Comparison of ENCODE assay signal across 25 mouse cellular contexts in the genomic region with DNA sequence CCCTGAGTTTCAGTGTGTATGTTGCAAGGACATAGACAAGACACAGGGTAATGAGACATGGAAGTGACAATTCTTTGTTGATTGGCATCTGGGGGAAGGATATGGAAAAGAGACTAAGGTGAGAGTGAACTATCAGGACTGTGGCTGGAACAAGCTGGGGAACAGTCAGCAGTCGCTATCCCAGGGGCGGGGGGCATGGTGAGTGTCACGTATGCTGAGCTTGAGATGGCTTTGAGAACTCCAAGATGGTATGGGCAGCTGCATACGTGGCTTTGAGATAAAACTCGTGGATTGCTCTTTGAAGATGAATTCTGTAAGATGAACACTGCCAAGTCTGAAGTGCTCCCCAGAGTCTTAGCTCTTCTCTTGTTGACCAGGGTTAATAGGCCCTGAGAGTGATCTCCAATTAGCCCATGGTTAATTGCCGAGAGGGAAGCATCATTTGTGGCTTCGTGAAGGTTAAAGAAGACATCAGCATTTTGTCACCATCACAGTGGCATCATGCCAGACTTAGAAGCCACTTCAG. TPM values are rescaled to one million over a fixed set of nuclear protein-coding genes. Genes with fewer than 3 reads are reported as not detected.
"Had no signal": no experiment of that assay in that cellular context is flagged by ENCODE, and none has a peak within 500 bp of the region (broad histone marks: within the 10 kb centered on the region; RNA-seq: fewer than 3 reads in every experiment).

No protein-coding gene starts in this region.

- H3K27me3 ChIP-seq: heart, embryonic 13.5 days; heart, embryonic 15.5 days; kidney, embryonic 15.5 days; limb, embryonic 13.5 days had no signal

- H3K27ac ChIP-seq: heart, adult 2 months; heart, embryonic 13.5 days; heart, embryonic 15.5 days; hindbrain, embryonic 14.5 days; kidney, embryonic 15.5 days; kidney, postnatal 0 days; limb, embryonic 13.5 days had no signal

- H3K9me3 ChIP-seq: heart, embryonic 13.5 days; heart, embryonic 15.5 days; kidney, embryonic 15.5 days; limb, embryonic 13.5 days had no signal

- H3K4me2 ChIP-seq: heart, embryonic 11.5 days; heart, embryonic 13.5 days; heart, embryonic 15.5 days; hindbrain, embryonic 14.5 days; kidney, embryonic 15.5 days; limb, embryonic 13.5 days had no signal

- H3K9ac ChIP-seq: forebrain, postnatal 0 days; heart, embryonic 13.5 days; heart, embryonic 15.5 days; hindbrain, embryonic 14.5 days; kidney, embryonic 15.5 days; limb, embryonic 13.5 days had no signal

- DNase-seq: forebrain, postnatal 0 days; gastrocnemius, postnatal 14 days; gastrocnemius, postnatal 36 days; heart, adult 11 months; heart, adult 2 months; heart, postnatal 14 days; heart, postnatal 36 days; kidney, adult 11 months; kidney, adult 2 months; kidney, adult 9 months; kidney, postnatal 14 days; kidney, postnatal 36 days; layer of hippocampus, adult 9-11 months; layer of hippocampus, postnatal 36 days; left cerebral cortex, postnatal 4 days had no signal

- H3K36me3 ChIP-seq: heart, embryonic 13.5 days; heart, embryonic 15.5 days; kidney, embryonic 15.5 days; limb, embryonic 13.5 days had no signal

- H3K4me1 ChIP-seq: heart, embryonic 13.5 days; heart, embryonic 15.5 days; kidney, embryonic 15.5 days; limb, embryonic 13.5 days had no signal

- H3K4me3 ChIP-seq: heart, adult 2 months; heart, embryonic 13.5 days; heart, embryonic 15.5 days; kidney, embryonic 15.5 days; limb, embryonic 13.5 days had no signal

- ATAC-seq: intestine, embryonic 16.5 days had no signal

RNA-seq across cellular contexts. Expression of a gene that starts 29.3 kb away (rescaled TPM):
- polyA plus RNA-seq: heart, adult 2 months; heart, embryonic 13.5 days; heart, postnatal 0 days; intestine, embryonic 16.5 days; large intestine, adult 2 months had no signal
